Mouse (Mus musculus) Patski (cell line): ENCODE results near the gene Evpl. TPM values are rescaled to one million over a fixed set of nuclear protein-coding genes. Genes with fewer than 3 reads are reported as not detected.

Experiments
- ATAC-seq: fragments of 100-300 bp; one replicate; pipeline ENCODE4 v1.8.0; 2021
- CTCF ChIA-PET: fragments of 350-600 bp; sonication (Branson Sonifier 250); formaldehyde crosslinking; loops from one replicate; lab custom pipeline; 2022; ENCODE audit warnings: inconsistent platforms; lab: Charles Lee
- POLR2A ChIA-PET: fragments of 350-600 bp; sonication (Branson Sonifier 250); formaldehyde crosslinking; loops from one replicate; lab custom pipeline; 2022; ENCODE audit warnings: antibody characterized with exemption, inconsistent platforms; lab: Charles Lee
- DNase-seq: peaks from one replicate; pipeline ENCODE4 v3.0.0-alpha.2; 2011; ENCODE audit warnings: low read depth, low spot score
- H3K27me3 ChIP-seq: fragments of 371-371 bp; one replicate; pipeline ENCODE4 v1.5.1; 2021
- CTCF ChIP-seq: fragments of 100-300 bp; IDR thresholded peaks from one replicate; pipeline ENCODE4 v1.5.1; 2021
- in situ Hi-C: fragments of 300-500 bp; cut with MboI; formaldehyde crosslinking; loops from 3 replicates; pipeline ENCODE4 v1.11.1; 2018; ENCODE audit warnings: low pct_unique_long_range_greater_than_20kb, mixed read lengths
- polyA plus RNA-seq: library from polyadenylated mRNA; unstranded; gene quantifications from one replicate; pipeline ENCODE4 v1.2.3, GENCODE M21; 2021

Evpl gene
- polyA plus RNA-seq, 1 experiment from 2014 or later = 0.05 TPM

DNA sequence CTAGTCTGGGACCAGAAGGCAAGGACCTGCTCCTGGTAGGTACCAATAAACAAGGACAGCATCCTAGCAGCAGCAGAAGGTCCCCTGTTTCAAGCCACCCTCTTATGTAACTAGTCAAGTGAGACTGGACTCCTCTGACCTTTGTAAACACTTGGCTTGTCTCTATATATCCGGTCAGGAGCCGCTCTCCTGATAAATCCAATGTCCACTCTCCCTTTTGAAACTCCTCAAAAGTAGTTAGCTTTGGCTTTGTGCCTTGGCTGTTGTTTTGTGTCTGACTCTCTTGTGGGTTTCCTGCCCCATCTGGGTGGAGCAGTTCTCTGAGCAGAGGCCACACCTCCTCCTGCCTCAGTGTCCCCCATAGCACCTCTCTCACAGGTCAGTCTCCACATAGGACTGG lies 19.6 kb downstream of the Evpl start:
- H3K27me3 ChIP-seq = no peaks in the 10 kb centered on the region
- ATAC-seq (no peak), DNase-seq (no peak)
- in situ Hi-C loops = loop anchor here (5.0 kb wide), 1 partner anchor 71 kb away; no protein-coding TSS in a partner anchor
- POLR2A ChIA-PET = interaction anchor here (1.5 kb wide), 1 partner anchor 72 kb away, joined by 3 read pairs; no protein-coding TSS in a partner anchor
- TF ChIP-seq CTCF = no peak
- CTCF ChIA-PET = interaction anchor here (1.2 kb wide), 1 partner anchor 79 kb away, joined by 4 read pairs; the partner anchor contains the start of gene Mrpl38

DNA sequence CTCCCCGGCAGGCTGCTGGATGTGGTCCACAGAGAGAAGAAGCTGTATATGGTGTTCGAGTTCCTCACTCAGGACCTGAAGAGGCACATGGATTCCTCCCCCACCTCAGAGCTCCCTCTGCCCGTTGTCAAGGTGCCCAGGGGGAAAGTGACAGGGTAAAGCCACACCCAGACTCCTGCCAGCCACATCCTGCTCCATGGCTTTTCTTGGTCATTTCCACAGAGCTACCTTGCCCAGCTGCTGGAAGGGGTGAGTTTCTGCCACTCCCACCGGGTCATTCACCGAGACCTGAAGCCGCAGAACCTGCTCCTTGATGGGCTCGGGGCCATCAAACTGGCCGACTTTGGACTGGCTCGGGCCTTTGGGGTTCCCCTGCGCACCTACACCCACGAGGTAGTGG lies 21.3 kb downstream of the Evpl start:
- ChIA-PET CTCF (interaction anchor here (1.2 kb wide), 2 partner anchors 14 to 74 kb away, joined by 3 to 4 read pairs; no protein-coding TSS in a partner anchor), POLR2A (no interaction called here)
- no peaks in the 10 kb centered on the region for H3K27me3 ChIP-seq
- DNase-seq (no peak), ATAC-seq (no peak)
- no peak for TF ChIP-seq CTCF
- in situ Hi-C loops = loop anchor here (5.0 kb wide), 1 partner anchor 69 kb away; no protein-coding TSS in a partner anchor

DNA sequence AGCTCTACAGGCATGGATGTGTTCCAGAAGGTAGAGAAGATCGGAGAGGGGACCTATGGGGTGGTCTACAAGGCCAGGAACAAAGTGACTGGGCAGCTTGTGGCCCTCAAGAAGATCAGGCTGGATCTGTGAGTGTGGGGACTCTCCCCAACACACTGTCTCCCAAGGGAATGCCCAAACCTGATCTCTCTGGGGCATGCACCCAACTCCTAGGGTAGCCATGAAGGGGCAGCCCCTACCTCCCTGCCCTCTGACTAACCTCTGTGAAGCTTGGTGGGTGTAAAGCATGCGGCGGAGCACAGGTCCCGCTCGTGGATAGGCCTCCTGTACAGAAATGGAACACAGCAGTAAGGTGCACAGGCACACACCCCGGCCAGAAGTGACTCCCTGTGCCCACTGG lies 21.9 kb downstream of the Evpl start:
- DNase-seq (no peak), ATAC-seq (no peak)
- CTCF ChIA-PET = interaction anchor here (1.2 kb wide), 2 partner anchors 14 to 73 kb away, joined by 3 to 4 read pairs; no protein-coding TSS in a partner anchor
- POLR2A ChIA-PET = no interaction called here
- no peak for TF ChIP-seq CTCF
- no peaks in the 10 kb centered on the region for H3K27me3 ChIP-seq
- in situ Hi-C loops = loop anchor here (5.0 kb wide), 1 partner anchor 69 kb away; no protein-coding TSS in a partner anchor

DNA sequence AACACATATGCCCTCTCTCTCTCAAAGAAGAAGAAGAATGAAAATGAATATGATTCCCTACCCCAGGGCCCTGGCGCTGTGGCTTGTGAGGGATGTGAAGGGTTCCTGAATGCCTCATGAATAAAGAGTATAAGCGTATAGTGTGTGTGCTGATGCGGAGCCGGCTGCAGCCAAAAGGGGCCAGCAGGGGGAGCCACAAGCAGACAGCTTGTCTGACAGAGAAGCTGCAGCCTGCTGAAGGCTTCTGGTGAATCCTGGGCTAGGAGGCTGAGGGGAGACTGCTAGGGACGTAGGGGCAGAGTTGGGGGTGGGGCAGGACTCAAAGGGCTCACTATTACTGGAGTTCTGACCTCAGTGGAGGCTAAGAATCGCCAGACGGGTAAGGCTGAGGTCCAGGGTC lies 22.7 kb downstream of the Evpl start:
- no peak for ATAC-seq
- no peak for DNase-seq
- ChIA-PET POLR2A (interaction anchor here (0.7 kb wide), 1 partner anchor 46 kb away, joined by 3 read pairs; no protein-coding TSS in a partner anchor), CTCF (interaction anchor here (1.2 kb wide), 1 partner anchor 72 kb away, joined by 3 read pairs; no protein-coding TSS in a partner anchor)
- in situ Hi-C loops = loop anchor here (5.0 kb wide), 1 partner anchor 68 kb away; no protein-coding TSS in a partner anchor
- H3K27me3 ChIP-seq = no peaks in the 10 kb centered on the region
- TF ChIP-seq CTCF = no peak

DNA sequence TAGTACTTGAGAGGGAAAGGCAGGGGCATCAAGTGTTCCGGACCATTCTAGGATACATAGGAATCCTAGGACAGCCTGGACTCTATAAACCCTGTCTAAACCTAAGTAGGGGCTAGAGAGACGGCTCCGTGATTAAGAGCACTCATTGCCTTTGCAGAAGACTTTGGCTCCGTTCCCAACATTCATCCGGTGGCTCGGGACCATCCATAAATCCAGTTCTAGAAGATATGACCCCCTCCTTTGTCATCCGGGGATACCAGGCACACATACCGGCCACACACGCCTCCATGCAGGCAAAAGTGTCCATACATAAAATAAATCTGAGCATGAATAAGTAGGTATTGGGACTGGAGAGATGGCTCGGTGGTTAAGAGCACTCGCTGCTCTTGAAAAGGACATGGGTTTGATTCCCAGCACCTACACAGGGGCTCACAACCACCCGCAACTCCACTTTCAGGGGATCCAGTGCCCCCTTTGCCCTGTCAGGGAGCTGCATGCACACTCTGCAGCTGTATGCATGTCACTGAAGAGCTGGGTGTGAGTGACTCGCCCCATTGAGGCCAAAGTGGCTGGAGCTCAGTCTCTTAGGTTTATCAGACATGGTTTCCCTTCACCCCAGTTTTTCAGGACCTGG lies 23.9 kb downstream of the Evpl start:
- DNase-seq = no peak
- ChIA-PET POLR2A (no interaction called here), CTCF (no interaction called here)
- no peak for TF ChIP-seq CTCF
- no peaks in the 10 kb centered on the region for H3K27me3 ChIP-seq
- no peak for ATAC-seq
- in situ Hi-C loops = no loop called here

DNA sequence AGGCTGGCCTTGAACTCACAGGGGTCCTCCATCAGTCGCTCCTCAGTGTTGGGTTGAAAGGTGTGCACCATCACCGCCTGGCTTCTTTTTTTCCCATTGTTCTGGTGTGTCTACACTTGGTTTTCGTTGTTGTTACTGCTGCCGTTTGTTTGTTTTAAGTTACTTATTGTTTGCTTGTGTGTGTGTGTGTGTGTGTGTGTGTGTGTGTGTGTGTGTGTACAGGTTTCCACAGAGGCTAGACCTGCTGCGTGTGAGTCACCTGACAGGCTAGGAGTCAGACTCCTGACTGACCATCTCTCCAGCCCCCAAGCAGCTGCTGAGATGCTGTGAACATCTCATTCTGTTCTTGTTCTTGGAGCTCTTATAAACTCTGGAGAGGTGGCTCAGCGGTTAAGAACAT lies 25.0 kb downstream of the Evpl start:
- H3K27me3 ChIP-seq = no peaks in the 10 kb centered on the region
- ATAC-seq = no peak
- CTCF ChIA-PET = no interaction called here
- in situ Hi-C loops = no loop called here
- POLR2A ChIA-PET = no interaction called here
- no peak for DNase-seq
- no peak for TF ChIP-seq CTCF

DNA sequence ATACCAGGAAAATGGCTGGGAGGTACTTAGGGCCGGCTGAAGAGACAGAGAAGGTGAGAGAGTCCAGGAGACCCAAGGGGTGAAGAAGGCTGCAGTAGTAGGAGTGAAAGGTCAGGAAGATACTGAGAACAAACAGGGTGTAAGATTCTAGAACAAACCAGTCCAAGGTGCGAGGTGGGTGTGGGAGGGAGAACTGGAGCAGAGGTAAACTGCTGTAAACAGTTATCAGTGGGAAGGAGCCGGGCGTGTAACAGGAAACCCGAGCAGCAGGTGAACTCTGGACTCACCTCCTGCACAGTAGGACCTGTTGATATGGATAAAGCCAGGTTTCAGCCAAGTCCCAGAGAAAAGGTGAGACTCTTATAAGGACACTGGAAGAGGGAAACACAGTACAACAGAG lies 27.2 kb downstream of the Evpl start:
- ChIA-PET POLR2A (interaction anchor here (0.7 kb wide), 2 partner anchors 207 to 279 kb away, joined by 4 to 7 read pairs; no protein-coding TSS in a partner anchor), CTCF (no interaction called here)
- in situ Hi-C loops = no loop called here
- DNase-seq (no peak), ATAC-seq (no peak)
- no peaks in the 10 kb centered on the region for H3K27me3 ChIP-seq
- no peak for TF ChIP-seq CTCF

DNA sequence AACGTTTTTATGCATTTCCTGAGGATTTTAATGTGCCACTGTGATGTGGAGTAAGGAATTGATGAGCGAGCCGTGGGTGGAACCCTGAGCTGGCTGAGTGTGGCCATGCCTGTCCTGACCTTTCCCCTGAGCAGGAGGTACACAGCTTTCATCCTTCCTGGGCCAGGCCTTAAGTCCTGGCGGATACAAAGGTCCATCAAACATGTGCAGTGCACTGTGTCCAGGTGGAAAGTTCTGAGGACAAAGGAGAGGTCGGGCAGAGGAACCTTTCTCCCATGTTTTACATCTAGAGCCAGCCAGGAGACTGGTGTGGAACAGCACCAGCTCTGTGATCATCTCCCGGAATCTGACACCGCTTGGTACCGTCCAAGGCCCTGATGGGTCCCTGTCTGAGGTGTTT lies 28.6 kb downstream of the Evpl start:
- DNase-seq (no peak), ATAC-seq (no peak)
- ChIA-PET POLR2A (no interaction called here), CTCF (no interaction called here)
- TF ChIP-seq CTCF = no peak
- in situ Hi-C loops = no loop called here
- no peaks in the 10 kb centered on the region for H3K27me3 ChIP-seq

DNA sequence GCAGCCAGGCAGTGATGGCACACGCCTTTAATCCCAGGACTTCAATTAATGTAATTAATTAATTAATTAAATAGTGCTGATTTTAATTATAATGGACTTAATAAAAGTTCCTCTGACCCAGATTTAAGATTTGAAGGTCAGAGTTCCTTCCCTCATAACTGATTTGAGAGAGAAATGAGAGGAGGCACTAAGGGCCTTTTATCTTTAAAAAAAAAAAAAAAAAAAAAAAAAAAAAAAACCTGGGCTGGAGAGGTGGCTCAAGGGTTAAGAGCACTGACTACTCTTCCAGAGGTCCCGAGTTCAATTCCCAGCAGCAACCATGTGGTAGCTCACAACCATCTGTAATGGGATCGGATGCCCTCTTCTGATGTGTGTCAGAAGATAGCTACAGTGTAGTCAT lies 29.2 kb downstream of the Evpl start:
- POLR2A ChIA-PET = no interaction called here
- DNase-seq = no peak
- CTCF ChIA-PET = no interaction called here
- in situ Hi-C loops = no loop called here
- no peak for TF ChIP-seq CTCF
- no peaks in the 10 kb centered on the region for H3K27me3 ChIP-seq
- ATAC-seq = no peak

DNA sequence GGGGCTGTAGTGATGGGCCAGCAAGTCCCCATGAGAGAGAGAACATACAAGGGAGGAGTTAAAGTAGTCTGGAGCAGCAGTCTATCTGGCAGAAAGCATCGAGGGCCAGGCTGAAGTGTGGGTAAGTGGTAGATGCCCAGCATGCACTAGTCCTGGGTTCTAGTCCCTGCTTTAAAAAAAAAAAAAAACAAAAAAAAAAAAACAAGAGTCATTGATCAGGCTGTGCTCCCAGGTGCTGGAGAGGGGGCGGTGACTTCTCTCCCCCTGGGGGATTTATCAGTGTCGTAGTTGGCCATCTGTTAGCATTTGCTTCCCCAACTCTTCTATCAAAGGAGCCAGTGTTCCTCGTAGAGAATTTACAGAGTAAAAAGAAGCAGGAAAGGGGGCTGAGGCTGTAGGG lies 31.2 kb downstream of the Evpl start:
- H3K27me3 ChIP-seq = no peaks in the 10 kb centered on the region
- DNase-seq (no peak), ATAC-seq (no peak)
- ChIA-PET CTCF (no interaction called here), POLR2A (no interaction called here)
- in situ Hi-C loops = no loop called here
- TF ChIP-seq CTCF = no peak

DNA sequence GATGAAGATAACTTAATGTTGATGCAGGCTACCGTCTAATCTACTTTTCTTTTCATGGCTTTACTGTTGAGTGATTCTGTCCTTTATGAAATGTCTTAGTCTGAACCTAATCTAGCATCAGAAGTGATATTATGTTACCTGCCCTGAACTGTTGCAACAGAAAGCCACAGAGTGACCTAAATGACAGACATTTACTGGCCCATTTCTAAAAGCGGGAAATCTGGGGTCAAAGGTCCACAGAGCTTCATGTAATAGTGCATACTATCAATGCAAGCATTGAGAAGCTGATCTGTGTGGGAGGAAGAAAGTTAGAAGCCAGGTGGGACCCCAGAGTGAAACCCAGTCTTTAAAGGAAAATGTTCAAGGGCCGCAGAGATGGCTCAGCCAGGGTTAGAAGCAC lies 34.7 kb downstream of the Evpl start:
- no peak for TF ChIP-seq CTCF
- in situ Hi-C loops = no loop called here
- no peak for DNase-seq
- no peak for ATAC-seq
- POLR2A ChIA-PET = interaction anchor here (0.6 kb wide), 1 partner anchor 71 kb away, joined by 3 read pairs; no protein-coding TSS in a partner anchor
- CTCF ChIA-PET = interaction anchor here (2.1 kb wide), 1 partner anchor 13 kb away, joined by 4 read pairs; no protein-coding TSS in a partner anchor
- H3K27me3 ChIP-seq = no peaks in the 10 kb centered on the region
